Mouse (Mus musculus) 3134 (cell line): ENCODE results near the gene Arl14ep.

Experiments used
- DNase-seq: peaks from one replicate; pipeline ENCODE4 v3.0.0-alpha.2; 2011; ENCODE audit warnings: low spot score; ENCODE audit not compliant: insufficient read length; ENCODE audit errors: extremely low read depth

The Arl14ep gene

GRCm38 (mm10) chr2:106956146-106956545 is 18.1 kb downstream of the Arl14ep start:
- no peak for DNase-seq

GRCm38 (mm10) chr2:106955621-106956020 is 18.6 kb downstream of the Arl14ep start:
- DNase-seq = peak; percentile 10

GRCm38 (mm10) chr2:106954975-106955374 is 19.2 kb downstream of the Arl14ep start:
- DNase-seq = no peak

DNA sequence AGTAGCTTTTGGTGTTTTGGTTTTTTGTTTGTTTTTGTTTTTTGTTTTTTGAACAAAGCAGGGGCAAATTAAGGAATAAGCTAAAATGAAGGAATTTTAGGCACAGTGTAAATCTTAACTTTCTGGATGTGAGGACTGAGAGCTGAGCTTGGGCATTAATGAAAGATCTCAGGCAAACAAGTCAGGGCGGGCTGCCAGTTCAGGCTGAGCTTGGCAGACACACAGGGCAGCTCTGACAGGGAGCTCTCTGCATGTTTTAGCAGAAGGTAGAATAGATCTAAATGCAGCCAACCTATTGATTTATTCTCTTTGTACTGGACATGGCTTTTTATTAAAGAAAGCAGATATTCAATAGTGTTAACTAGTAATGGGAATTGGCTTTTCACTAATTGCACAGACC is 31.8 kb downstream of the Arl14ep start:
- no peak for DNase-seq

- no peak for DNase-seq
Measured at GRCm38 (mm10) chr2:106935681-106936080, 38.5 kb downstream of the Arl14ep start.

DNA sequence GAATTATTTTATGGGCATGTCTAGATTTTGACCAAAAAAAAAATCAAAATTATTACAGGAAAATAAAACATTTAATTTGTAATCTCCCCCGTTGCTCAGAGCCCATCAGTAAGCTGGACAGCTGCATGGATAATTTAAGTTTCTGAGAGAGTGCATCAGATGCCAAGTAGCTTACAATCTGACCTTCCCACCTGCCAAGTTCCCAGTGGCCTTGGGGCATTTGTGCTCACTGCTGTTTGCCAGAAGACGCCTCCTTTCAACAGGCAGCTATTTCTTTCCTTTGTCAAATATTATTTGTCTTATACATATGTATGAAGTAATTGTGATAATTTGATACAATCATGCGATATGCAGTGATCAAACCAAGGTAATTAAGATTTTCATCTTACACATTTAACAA is 44.3 kb downstream of the Arl14ep start:
- no peak for DNase-seq
